Mouse (Mus musculus) 3134 (cell line): ENCODE results near the gene Fam214a.

Experiments used
- DNase-seq: peaks from one replicate; pipeline ENCODE4 v3.0.0-alpha.2; 2011; ENCODE audit warnings: low spot score; ENCODE audit not compliant: insufficient read length; ENCODE audit errors: extremely low read depth

Fam214a gene

GRCm38 (mm10) chr9:75023150-75023894, 70.6 kb downstream of the Fam214a start:
- DNase-seq: no peak

- no peak for DNase-seq
These were observed 71.4 kb downstream of the Fam214a start for GRCm38 (mm10) chr9:75024089-75024488.

DNA sequence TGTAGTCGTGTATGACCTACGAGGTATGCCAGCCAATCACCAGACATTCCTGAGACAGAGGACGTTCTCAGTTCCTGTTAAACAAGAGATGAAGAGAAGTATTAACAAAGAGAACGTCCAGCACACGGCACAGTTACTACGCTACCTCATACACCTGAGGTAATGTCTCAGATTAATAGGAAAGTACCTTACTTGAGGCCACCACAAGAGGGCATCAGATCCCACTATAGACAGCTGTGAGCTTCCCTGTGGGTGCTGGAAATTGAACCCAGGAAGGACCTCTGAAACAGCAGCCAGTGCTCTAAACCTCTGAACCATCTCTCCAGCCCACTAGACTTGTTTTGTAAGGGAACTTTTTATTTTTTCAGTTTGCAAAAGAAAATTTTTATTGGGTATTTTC, 73.0 kb downstream of the Fam214a start:
- no peak for DNase-seq

GRCm38 (mm10) chr9:75032408-75032807, 79.7 kb downstream of the Fam214a start:
- DNase-seq: no peak

- no peak for DNase-seq
These were observed 80.5 kb downstream of the Fam214a start for GRCm38 (mm10) chr9:75033141-75033540.

DNA sequence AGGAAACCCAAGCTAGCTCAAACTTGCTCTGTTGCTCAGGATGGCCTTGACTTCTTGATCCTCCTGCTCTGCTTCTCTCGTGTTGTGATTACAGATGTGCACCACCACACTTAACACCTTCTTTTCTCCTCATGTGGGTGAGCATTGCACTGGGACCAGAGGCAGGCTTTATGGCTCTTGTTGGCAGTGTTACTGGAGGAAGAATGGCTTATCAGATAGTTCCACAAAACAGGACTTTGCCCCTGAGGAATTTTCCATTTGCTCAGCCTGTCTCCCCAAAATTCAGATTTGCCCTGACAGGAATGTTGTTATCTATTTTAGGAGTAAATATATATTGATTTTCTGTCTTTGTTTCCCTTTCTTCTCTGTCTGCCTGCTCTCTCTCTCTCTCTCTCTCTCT, 82.0 kb downstream of the Fam214a start:
- no peak for DNase-seq

- DNase-seq: no peak
These were observed 83.3 kb downstream of the Fam214a start for GRCm38 (mm10) chr9:75035944-75036343.

DNA sequence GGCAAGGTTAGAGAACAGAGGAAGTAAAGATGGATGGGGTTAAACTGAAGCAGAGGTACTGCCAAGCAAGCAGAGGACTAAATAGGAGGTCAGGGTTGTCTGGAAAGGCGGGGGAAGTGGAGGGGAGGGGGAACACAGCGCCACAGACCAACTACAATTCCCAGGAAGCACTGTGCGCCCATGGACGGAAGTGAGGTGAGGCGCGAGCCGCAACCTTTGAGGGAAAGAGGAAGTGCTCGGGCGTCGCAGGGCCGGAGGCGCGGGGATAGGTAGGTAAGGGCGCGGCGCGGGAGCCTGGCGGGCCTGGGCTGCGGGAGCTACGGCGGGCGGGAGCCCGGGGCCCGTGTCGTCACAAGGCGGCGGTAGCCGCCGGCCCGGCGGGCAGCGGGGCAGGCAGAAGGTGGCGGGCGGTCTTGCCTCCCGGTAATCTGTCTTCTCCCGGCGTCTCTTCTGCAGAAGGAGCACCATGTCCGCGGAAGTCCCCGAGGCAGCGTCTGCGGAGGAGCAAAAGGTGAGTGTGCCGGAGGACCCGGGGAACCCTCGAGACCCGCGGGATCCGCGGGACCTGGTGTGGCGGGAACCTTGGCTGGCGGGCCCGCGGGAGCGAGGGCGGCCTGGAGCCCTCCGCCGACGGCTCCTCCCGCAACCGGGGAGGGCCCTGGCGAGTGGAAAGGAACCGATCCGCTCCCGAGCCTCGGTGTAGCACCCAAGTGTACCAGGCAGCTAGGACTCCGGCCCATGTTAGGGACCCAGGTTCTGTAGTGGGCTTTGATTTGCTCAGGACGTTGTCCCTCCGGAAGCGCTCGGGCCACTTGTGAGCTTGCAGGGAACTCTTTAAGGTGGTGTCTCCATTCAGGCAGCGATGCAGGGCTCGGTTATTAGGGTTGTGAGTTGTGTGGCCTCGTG, 85.0 kb downstream of the Fam214a start, which contains the start of gene Arpp19:
Gene Arpp19, plus strand, starts transcription at position 164 of the 906 bp plus-strand sequence.
- DNase-seq: peak; percentile 85

- DNase-seq: no peak
These were observed 85.6 kb downstream of the Fam214a start for GRCm38 (mm10) chr9:75038357-75038688.

DNA sequence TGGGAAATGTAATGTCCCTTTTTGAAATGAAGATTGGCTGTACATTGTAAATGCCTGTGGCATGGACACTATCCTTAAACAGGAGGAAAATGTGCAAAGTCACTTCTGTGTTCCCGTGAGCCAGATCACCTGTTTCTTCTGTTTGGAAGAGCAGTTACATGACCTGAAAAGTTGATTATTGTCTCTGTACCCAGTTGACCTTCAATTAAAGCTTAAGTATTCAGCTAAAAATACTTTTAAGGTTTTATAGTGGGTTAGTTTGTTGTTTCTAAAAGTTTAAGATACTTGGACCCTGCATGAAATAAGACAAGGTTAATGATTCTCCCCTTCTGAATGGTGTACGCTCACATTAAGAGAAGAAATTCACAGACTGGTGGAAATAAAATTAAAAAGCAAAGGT, 87.9 kb downstream of the Fam214a start:
- DNase-seq: no peak

DNA sequence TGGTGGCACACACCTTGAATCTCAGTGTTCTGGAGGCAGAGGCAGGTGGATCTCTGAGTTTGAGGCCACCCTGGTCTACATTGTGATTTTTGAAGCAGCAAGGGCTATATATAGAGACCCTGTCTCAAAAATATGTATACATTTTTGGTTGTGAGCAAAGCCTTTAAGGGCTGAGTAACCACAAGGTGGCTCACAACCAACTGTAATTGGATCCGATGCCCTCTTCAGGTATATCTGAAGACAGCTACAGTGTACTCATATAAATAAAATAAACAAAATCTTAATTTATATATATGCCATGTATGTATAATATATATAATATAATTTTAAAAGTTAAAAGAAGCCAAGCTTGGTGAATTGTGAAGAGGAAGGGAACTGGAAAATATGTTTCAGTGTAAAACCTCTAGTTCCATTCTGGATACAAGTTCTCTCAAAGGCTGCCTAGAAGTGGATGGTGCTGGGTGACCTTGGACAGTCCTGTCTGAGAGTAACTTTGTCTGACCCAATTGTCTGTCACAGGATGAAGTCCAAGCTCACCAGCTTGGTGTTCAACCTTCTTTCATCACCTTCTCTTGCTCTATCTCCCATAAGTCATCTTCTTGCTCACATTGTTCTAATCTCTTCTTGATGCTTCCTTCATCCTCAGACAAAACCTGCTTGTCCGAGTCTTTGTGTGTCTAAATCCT, 89.3 kb downstream of the Fam214a start:
- no peak for DNase-seq

- no peak for DNase-seq
These were observed 90.5 kb downstream of the Fam214a start for GRCm38 (mm10) chr9:75043191-75043590.

DNA sequence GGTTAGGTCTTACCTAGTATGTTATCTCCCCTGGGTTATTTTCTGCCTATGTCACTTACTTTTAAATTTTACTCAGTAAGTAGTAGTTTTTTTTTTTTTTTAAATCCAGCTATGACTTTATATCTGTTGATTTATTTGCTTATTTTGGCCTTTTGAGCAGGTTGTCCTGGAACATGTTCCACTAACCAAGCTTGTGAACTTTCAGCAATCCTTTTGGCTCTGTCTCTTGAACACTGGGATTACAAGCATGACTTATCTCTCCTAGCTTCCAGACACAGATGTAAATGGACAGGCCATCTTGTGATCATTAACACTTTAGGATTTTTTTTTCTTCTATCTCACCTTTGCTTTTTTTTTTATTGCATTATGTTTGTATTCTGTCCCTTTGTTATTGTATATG, 94.4 kb downstream of the Fam214a start:
- no peak for DNase-seq

DNA sequence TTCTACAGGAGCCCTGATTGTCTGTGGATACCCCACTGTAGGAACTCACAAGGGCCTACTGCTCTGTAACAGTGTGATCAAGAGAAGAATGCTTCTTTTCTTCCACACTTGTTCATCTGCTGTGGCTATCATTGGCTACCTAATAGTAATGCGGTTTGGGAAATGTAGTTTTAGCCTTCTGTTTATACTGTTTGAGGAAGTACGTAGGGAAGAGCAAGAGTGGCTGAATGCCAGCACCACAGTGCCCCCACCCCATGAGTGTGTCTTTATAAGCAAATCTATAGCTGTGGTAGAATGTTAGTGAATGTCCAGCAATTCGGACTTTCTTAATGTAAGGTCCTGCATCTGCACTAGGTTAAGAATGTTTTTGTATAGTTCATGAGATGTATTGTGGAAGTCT, 96.4 kb downstream of the Fam214a start:
- no peak for DNase-seq

- no peak for DNase-seq
These were observed 97.3 kb downstream of the Fam214a start for GRCm38 (mm10) chr9:75050003-75050402.

GRCm38 (mm10) chr9:75051841-75052240, 99.2 kb downstream of the Fam214a start:
- DNase-seq: no peak

- DNase-seq: no peak
These were observed 102.4 kb downstream of the Fam214a start for GRCm38 (mm10) chr9:75055046-75055445.

- DNase-seq: no peak
These were observed 112.1 kb downstream of the Fam214a start for GRCm38 (mm10) chr9:75064678-75065331.

DNA sequence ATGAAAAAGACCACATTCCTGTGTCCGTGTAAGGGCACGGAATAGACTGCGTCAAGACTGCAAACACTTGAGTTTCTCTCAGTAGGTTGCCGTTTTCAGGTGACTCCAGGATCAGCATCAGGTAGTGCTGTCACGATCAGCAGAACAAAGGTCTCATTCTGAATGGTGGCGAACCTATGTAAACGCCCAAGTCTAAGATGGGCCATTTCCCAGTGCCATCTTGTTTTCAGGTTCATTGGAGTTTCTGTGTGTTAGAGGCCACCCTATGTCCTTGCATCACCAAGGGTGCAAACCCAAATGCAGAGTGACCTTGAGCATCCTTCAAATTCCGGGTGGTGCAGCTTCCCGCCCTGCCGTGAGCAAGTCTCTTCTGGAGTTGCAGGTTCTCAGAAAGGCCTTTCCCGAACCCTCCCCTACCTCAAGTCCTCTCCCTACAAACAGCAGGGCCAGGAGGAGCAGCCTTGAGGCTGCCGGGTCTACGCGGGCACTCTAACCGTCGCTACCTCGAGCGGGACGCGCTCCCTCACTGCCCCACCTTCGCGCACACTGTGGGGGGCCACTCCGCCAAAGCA, 117.9 kb downstream of the Fam214a start, which contains the start of gene Myo5a:
Gene Myo5a, plus strand, starts transcription at position 559 of the 572 bp plus-strand sequence.
- peak; percentile 83 for DNase-seq

DNA sequence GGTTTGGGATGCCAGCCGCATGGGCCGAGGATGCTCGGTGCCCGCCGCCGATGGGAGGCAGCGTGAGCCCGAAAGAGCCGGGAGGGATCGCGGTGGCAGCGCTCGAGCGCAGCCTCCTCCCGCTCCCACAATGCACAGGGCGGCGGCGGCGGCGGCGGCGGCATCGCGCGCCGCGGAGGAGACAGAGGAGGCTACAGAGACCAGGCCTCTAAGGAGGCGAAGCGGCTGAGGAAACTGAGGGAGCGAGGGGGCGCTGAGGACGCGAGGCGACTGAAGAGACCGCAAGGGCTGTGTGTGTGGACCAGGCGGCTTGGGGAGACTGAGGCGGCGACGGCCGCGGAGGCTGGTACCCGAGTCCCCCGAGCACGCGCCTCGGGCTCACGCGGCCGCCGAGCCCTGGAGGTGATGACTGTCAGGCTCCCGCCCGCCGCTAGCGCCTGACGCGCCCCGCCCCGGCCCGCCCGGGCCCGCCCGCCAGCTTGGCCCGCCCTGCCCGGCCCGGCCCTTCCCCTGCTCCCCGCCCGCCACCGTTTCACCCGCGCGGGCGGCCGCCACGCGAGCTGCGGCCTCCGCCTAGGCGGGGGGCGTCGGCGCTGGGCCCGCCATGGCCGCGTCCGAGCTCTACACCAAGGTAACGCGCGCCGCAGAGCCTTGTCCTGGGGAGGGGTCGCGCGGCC, 118.5 kb downstream of the Fam214a start:
- peak; percentile 89 for DNase-seq
